Mouse (Mus musculus): Measurements from ENCODE around the gene Sft2d2. TPM values are rescaled to one million over a fixed set of nuclear protein-coding genes. Genes with fewer than 3 reads are reported as not detected.

Gene Sft2d2
- 16.8 and 27.2 TPM in 2 replicates for total RNA-seq (2012; rRNA removed)
- total RNA-seq (2014; rRNA removed) = 25.2 and 26.0 TPM in 2 replicates
- polyA plus RNA-seq (2012; ENCODE audit: insufficient read length, low read depth) = 30.0 and 31.6 TPM in 2 replicates

DNA sequence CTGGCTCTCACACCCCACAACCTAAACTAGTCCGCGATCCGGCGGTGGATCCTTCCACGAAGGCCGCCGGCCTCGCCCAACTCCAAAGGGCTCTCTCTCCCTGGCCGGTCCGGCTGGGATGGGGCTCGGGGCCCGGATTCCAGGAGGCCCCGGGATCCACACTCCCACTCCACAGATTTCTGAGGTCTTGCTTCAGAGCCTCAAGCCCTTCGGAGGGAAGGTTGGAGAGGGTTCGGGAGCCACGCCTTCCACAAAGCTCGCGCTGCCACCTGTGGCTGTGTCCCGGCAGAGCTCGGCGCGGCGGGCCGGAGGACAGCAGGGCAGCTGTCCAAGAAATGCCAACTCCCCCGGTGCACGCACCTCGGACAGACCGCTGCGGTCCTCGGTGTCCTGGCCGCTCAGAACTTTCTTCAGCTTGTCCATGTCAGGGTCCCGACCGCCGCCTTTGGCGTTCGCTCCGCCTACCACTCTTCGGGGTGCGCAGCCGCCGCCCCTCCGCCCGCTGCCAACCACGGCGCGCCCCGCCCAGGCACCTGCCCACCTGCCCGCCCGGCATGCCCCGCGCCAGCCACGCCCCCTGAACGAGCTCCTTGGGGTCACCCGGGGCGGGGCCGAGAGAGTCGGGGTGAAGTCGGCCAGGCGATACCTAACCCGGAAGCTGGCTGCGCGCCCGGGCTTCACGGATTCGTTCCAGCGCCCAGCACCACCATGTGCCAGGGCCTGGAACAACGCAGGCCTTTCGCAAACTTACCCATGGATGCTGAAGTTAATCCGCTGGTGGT is at the start of gene Sft2d2:
TSS of gene Sft2d2 (minus strand) at position 559 of the 782 bp plus-strand sequence.
- no peaks in the 10 kb centered on the region for H3K9me3 ChIP-seq (replicated peaks; ENCODE audit: low read length)
- peak within 1 kb of the TSS; percentile 73 to 92 (median 79) for H3K4me3 ChIP-seq (replicated peaks in 1 of 3; ENCODE audit: low read depth in 2 of 3, low read length in 2 of 3, poor library complexity in 1 of 3)
- no peaks in the 10 kb centered on the region for H3K27me3 ChIP-seq (replicated peaks)
- peak within 1 kb of the TSS; percentile 85 for H3K4me2 ChIP-seq (ENCODE audit: insufficient read depth, low read depth, poor library complexity, severe bottlenecking)
- H3K9ac ChIP-seq (ENCODE audit: insufficient read depth, low read depth) = peak within 1 kb of the TSS; percentile 93
- dilution Hi-C loops (cut with MboI; ENCODE audit: extremely low pct_ligation_motif_present, extremely low pct_unique_long_range_greater_than_20kb, low sequenced_read_pairs) = no loop called here
- peaks cover 25 to 43% of the 10 kb centered on the region in 2 experiments for H3K4me1 ChIP-seq (ENCODE audit: control insufficient read depth in 1 of 2, insufficient read depth in 2 of 2)
- in situ Hi-C loops (cut with MboI; ENCODE audit: low pct_ligation_motif_present, low pct_unique_long_range_greater_than_20kb, low sequenced_read_pairs) = no loop called here
- peak within 1 kb of the TSS; percentile 58 for H3K27ac ChIP-seq (ENCODE audit: insufficient read depth, low read depth)
- TF ChIP-seq TCF12 (IDR thresholded peaks at IDR 0.05; ENCODE audit: low read depth, low read length) (peak; percentile 84), POLR2AphosphoS2 (IDR thresholded peaks at IDR 0.05; ENCODE audit: low read depth, low read length) (no peak), E2F4 (IDR thresholded peaks at IDR 0.05; ENCODE audit: insufficient replicate concordance, low read depth, low read length) (no peak), POLR2A (IDR thresholded peaks at IDR 0.05; ENCODE audit: low read depth, low read length) (peak; percentile 81), CHD2 (IDR thresholded peaks at IDR 0.05; ENCODE audit: low read length) (no peak), SMC3 (IDR thresholded peaks at IDR 0.05; ENCODE audit: low read depth, low read length) (peak; percentile 19; the same call in 1 of the 2 replicates), GABPA (IDR thresholded peaks at IDR 0.05; ENCODE audit: insufficient replicate concordance, low read depth, low read length) (no peak), EP300 (IDR thresholded peaks at IDR 0.05; ENCODE audit: low read length) (no peak), CHD1 (IDR thresholded peaks at IDR 0.05; ENCODE audit: low read depth, low read length) (no peak), NELFE (IDR thresholded peaks at IDR 0.05; ENCODE audit: low read depth, low read length) (peak; percentile 82), KAT2A (IDR thresholded peaks at IDR 0.05; ENCODE audit: insufficient replicate concordance, low read length) (no peak), ZMIZ1 (IDR thresholded peaks at IDR 0.05; ENCODE audit: low read depth, low read length) (peak; percentile 80), USF2 (conservative IDR thresholded peaks at IDR 0.05; ENCODE audit: low read depth, low read length) (no peak), SIN3A (IDR thresholded peaks at IDR 0.05; ENCODE audit: low read length) (peak; percentile 88), RAD21 (IDR thresholded peaks at IDR 0.05; ENCODE audit: low read depth, low read length) (peak; percentile 28), ETS1 (conservative IDR thresholded peaks at IDR 0.05; ENCODE audit: low read depth, low read length) (peak; percentile 30; the same call in 1 of the 2 replicates), JUN (IDR thresholded peaks at IDR 0.05; ENCODE audit: insufficient read depth, low read depth, low read length) (no peak), UBTF (IDR thresholded peaks at IDR 0.05; ENCODE audit: low read depth, low read length) (0 out of 2 replicates have a peak, but pooled peaks have one; percentile 52), JUND (conservative IDR thresholded peaks at IDR 0.05; ENCODE audit: low read depth, low read length) (no peak), ZC3H11A (IDR thresholded peaks at IDR 0.05; ENCODE audit: low read depth, low read length) (no peak), IRF4 (IDR thresholded peaks at IDR 0.05; ENCODE audit: low read depth, low read length) (peak; percentile 17; the same call in 1 of the 2 replicates), TBP (conservative IDR thresholded peaks at IDR 0.05; ENCODE audit: low read depth, low read length) (0 out of 2 replicates have a peak, but pooled peaks have one; percentile 26), USF1 (IDR thresholded peaks at IDR 0.05; ENCODE audit: low read depth, low read length) (peak; percentile 32; the same call in 1 of the 2 replicates), MYC (IDR thresholded peaks at IDR 0.05; ENCODE audit: low read depth, low read length) (peak; percentile 82), BHLHE40 (IDR thresholded peaks at IDR 0.05; ENCODE audit: low read depth, low read length) (peak; percentile 71), MAX (IDR thresholded peaks at IDR 0.05; ENCODE audit: low read length) (peak; percentile 85), CTCF (conservative IDR thresholded peaks at IDR 0.05 in 1 of 2, IDR thresholded peaks at IDR 0.05 in 1 of 2; ENCODE audit: low read depth in 2 of 2, low read length in 2 of 2) (peak in 1 of 2 experiments; percentile 41; a peak in 2 of 4 replicates), HCFC1 (IDR thresholded peaks at IDR 0.05; ENCODE audit: low read depth, low read length) (peak; percentile 72), MAZ (IDR thresholded peaks at IDR 0.05; ENCODE audit: low read depth, low read length) (peak; percentile 66; the same call in 1 of the 2 replicates), RCOR1 (conservative IDR thresholded peaks at IDR 0.05; ENCODE audit: low read depth, low read length) (no peak), ELF1 (IDR thresholded peaks at IDR 0.05; ENCODE audit: low read depth, low read length) (peak; percentile 98), MEF2A (IDR thresholded peaks at IDR 0.05; ENCODE audit: borderline replicate concordance, low read depth, low read length) (peak; percentile 54; the same call in 1 of the 2 replicates), NRF1 (IDR thresholded peaks at IDR 0.05; ENCODE audit: low read depth, low read length) (peak; percentile 81), ZNF384 (IDR thresholded peaks at IDR 0.05; ENCODE audit: low read depth, low read length) (peak; percentile 11; the same call in 1 of the 2 replicates), MAFK (IDR thresholded peaks at IDR 0.05; ENCODE audit: insufficient replicate concordance, low read length) (no peak), MXI1 (IDR thresholded peaks at IDR 0.05; ENCODE audit: low read depth, low read length) (peak; percentile 89), ZKSCAN1 (IDR thresholded peaks at IDR 0.05; ENCODE audit: borderline replicate concordance, low read depth, low read length) (no peak), PAX5 (IDR thresholded peaks at IDR 0.05; ENCODE audit: low read length) (no peak)
- H3K79me2 ChIP-seq (replicated peaks; ENCODE audit: control insufficient read depth, extremely low read depth, insufficient read depth, poor library complexity, severe bottlenecking) = peaks cover 34% of the 10 kb centered on the region
- peak; percentile 90 for DNase-seq (ENCODE audit: extremely low read depth)
- peaks cover 2 to 16% of the 10 kb centered on the region in 2 experiments for H3K36me3 ChIP-seq (replicated peaks in 1 of 2; ENCODE audit: control insufficient read depth in 1 of 2, insufficient read depth in 1 of 2, low read length in 1 of 2)
